Mouse (Mus musculus): Measurements from ENCODE around the gene Mrps6.

The Mrps6 gene

DNA sequence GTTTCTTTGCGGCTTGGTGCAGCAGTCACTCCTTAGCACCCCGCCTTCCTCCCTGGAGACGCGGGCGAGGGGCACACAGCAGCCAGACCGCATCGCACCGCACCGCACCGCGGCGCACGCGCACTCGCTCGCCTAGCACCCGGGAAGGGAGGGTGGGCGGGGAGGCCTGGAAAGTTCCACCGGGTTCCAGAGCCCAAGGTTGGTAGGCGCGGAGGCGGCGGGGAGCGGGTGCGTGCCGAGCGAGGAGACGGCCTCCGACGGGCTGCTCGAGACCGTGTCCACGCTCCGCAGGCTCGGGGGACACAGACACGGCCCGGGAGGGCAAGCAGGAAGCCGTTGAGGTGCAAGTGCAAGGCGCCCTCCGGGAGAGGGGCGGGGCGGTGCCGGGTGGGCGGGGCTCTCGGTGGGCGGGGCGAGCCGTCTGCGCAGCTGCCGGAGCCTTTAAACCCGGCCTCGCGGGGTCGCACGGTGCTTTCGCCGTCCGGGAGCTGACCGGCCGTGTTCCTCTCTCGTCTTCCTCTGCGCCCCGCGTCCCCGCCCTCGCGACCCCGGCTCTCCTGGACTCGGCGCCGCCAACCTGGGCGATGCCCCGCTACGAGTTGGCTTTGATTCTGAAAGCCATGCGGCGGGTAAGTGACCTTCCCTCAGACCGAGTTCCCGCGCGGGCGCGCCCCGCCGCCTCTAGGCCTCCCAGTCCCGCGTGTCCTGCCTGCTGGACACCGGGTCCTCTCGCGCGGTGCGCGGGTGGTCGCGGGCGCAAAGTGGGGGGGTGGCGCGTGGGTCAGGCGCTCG is at the start of gene Mrps6, which contains the start of the genes Gm49711 and Slc5a3:
Mrps6 (plus strand) TSS at position 419 of the 792 bp plus-strand sequence.
Gm49711 (plus strand) TSS at position 465 of the 792 bp plus-strand sequence.
Slc5a3 (plus strand) TSS at position 471 of the 792 bp plus-strand sequence.
- DNase-seq (ENCODE audit: low spot score in 2 of 2) = peak; percentile 65 to 86

GRCm38 (mm10) chr16:92009586-92009985 is 48.5 kb upstream of the Mrps6 start:
- DNase-seq (ENCODE audit: low spot score in 2 of 2) = no peak

- DNase-seq (ENCODE audit: low spot score in 2 of 2) = no peak
Measured at GRCm38 (mm10) chr16:92016792-92017191, 41.3 kb upstream of the Mrps6 start.

DNA sequence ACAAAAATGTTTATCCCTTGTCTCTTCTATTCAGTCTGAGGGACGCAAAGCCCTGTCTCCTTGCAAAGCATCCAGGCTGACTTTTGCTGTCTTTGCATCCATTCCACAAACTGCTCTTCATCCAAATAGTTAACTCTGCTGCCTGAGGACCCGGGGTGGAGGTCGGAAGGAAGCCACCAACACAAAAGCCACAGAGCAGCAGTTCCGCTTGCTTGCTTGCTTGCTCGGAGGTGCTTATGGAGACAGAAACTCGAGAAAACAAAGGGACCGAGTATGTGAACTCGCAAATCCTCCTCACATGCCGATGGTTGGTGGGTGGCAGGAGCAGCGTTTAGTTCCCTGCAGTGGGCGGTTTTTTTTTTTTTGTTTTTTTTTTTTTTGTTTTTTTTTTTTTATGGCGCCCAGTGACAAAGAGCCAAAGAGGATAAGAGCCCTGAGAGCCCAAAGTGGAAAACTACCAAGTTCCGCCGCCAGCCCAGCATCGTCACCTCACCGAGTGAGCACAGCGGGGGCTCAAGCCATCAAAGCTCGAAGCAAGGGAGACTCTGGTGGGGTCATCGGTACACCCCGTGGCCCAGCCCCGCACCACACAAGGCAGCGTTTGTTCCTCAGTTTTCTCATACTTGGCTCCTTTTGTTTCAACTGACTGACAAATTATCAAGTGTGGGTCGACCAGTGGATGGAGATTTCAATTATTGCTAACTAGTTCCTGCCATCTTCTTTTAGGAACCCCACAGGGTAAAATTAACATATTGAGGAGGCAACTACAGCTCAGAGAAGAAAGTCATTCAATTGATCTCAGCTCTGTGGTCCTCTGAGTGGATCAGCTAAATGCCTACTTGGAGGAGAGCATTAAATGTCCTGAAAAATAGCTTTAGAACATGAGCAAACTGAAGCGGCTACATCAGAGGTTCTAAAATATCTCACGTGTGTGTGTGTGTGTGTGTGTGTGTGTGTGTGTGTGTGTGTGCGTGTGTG is 38.6 kb upstream of the Mrps6 start:
- DNase-seq (ENCODE audit: low spot score in 2 of 2) = peak in 1 of 2 experiments; percentile 16

- DNase-seq (ENCODE audit: low spot score in 2 of 2) = no peak
Measured at GRCm38 (mm10) chr16:92021656-92022400, 36.2 kb upstream of the Mrps6 start.

GRCm38 (mm10) chr16:92022494-92023283 is 35.4 kb upstream of the Mrps6 start:
- DNase-seq (ENCODE audit: low spot score in 2 of 2) = no peak

DNA sequence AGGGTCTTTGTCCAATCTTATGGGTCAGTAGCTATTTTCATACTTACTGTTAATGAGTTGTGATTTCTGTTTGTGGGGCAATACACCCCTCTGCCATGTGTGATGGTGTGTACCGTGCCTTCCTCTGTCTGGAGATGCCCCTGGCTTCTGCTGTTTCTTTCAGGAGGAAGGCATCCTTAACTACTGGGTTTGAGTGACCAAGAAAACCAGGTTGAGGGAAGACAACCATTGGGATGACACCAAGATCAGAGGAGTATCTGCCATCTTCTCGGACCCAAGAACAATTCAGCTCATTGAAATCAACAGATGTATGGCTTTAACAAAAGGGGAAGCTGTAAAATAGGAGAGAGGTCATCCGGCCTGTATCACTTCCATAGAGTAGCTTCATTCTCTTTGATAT is 24.8 kb upstream of the Mrps6 start:
- DNase-seq (ENCODE audit: low spot score in 2 of 2) = no peak

DNA sequence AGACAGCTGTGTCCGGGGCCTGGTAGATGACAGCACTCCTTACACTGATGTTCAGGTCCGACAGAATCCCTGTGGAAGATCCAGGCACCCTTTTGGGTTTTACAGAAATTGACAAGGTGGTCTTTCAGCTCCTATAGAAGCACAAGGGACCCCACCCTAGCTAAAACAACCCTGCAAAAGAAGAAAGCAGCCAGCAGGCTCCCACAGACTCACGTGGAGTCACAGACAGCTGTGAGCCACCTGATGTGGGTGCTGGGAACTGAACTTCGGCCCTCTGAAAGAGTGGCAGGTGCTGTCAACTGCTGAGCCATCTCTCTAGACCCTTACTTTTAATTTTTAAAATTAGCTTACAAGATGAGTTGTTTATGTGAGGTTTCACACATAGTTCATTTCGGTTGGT is 23.4 kb upstream of the Mrps6 start:
- DNase-seq (ENCODE audit: low spot score in 2 of 2) = no peak

GRCm38 (mm10) chr16:92036701-92037100 is 21.4 kb upstream of the Mrps6 start:
- no peak for DNase-seq (ENCODE audit: low spot score in 2 of 2)

GRCm38 (mm10) chr16:92037891-92038607 is 20.0 kb upstream of the Mrps6 start:
- DNase-seq (ENCODE audit: low spot score in 2 of 2) = no peak

GRCm38 (mm10) chr16:92039421-92039820 is 18.6 kb upstream of the Mrps6 start:
- DNase-seq (ENCODE audit: low spot score in 2 of 2) = no peak

GRCm38 (mm10) chr16:92039966-92040365 is 18.1 kb upstream of the Mrps6 start:
- DNase-seq (ENCODE audit: low spot score in 2 of 2) = no peak

DNA sequence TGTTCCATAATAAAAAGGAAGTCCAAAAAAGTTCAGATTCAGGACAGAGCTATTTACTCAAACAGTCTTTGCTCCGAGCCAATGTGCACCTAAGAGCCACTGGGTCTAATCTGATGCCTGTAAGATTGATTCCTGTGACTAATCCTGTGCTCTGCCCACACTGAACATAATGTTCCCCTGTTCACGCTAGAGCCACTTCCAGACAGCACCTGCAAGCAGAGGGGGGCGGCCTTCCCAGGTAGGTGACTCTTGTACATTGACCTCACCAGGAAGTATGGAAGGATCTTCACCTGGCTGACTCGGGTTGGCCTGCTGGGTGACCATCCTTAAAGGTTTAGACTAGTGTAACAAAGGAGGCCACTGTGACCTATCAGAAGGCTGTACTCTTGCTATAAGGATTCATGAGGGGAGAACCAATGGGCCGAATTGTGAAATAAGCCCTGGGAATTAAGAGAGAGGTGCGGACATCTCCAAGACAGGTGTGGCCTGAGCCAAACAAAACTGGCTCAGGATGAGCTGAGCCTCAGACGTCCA is 6.2 kb upstream of the Mrps6 start:
- no peak for DNase-seq (ENCODE audit: low spot score in 2 of 2)

GRCm38 (mm10) chr16:92052569-92052968 is 5.5 kb upstream of the Mrps6 start:
- no peak for DNase-seq (ENCODE audit: low spot score in 2 of 2)

DNA sequence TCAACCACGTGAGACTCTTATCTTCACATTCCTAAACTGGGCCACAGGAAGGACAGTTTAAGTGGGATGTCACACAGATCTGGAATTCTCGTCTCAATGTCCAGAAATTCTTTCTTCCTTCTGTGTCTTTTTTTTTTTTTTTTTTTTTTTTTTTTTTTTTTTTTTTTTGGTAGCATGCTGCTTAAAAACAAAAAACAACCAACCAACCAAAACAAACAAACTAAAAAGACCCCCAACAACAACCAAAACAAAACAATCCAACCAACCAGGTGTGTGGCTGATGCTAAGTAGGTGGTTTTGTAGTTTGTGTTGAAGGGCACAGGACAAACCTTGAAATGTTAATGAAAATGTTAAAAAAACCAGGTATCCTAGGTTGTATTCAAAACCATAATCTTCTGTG is 1.4 kb upstream of the Mrps6 start:
- no peak for DNase-seq (ENCODE audit: low spot score in 2 of 2)

- DNase-seq (ENCODE audit: low spot score in 2 of 2) = no peak
Measured at GRCm38 (mm10) chr16:92057456-92057851, 616 bp upstream of the Mrps6 start.

DNA sequence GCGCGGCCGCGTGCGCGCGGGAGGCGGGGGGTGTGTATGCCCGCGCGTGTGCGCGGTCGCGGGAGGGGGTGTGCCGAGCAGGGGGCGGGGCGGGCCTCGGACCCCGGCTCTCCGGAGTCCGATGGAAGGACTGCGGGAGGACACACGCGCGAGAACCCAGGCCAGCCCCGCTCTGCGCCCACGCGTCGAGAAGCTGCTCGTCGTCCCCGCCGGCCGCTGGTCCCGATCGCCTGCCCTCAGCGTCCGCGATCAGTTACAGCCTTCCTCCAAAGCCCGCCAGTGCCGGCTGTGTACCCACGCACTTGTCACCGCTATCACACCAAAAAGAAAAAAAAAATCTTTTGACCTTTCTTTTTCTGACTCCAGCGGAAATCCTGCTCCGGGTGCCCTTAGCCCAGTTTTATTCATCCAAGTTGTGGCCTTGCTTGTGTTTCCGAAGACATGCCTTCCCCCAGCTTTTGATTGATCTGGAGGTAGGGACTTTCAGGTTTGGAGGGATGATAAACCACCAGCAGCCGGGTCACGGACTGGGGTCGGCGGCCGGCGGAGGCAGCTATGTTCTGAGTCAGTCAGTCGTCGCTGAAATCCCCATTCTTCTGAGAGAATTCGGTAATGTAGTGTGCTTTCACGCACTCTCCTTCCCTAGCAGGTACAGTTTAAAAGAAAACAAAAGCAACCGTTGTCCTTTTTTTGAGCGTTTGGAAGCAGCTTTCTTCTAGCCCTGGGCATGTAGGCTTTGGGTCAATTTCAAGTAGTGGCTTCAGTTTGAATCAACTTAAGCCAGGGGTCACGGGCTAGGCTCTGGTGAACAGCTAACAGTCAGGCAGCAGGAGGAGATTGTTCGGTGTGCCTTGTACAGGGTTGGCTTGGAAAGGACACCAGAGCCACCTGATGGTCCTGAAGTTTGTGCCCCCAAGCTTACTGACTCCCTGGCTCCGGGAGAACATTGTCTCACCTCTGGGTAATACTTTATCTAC is 862 bp downstream of the Mrps6 start:
- DNase-seq (ENCODE audit: low spot score in 2 of 2) = peak in 1 of 2 experiments; percentile 19

- DNase-seq (ENCODE audit: low spot score in 2 of 2) = no peak
Measured at GRCm38 (mm10) chr16:92060213-92060612, 2.1 kb downstream of the Mrps6 start.

GRCm38 (mm10) chr16:92061586-92061985 is 3.5 kb downstream of the Mrps6 start:
- DNase-seq (ENCODE audit: low spot score in 2 of 2) = no peak
